Comparison of ENCODE assay signal across 15 mouse cellular contexts in the genomic region with DNA sequence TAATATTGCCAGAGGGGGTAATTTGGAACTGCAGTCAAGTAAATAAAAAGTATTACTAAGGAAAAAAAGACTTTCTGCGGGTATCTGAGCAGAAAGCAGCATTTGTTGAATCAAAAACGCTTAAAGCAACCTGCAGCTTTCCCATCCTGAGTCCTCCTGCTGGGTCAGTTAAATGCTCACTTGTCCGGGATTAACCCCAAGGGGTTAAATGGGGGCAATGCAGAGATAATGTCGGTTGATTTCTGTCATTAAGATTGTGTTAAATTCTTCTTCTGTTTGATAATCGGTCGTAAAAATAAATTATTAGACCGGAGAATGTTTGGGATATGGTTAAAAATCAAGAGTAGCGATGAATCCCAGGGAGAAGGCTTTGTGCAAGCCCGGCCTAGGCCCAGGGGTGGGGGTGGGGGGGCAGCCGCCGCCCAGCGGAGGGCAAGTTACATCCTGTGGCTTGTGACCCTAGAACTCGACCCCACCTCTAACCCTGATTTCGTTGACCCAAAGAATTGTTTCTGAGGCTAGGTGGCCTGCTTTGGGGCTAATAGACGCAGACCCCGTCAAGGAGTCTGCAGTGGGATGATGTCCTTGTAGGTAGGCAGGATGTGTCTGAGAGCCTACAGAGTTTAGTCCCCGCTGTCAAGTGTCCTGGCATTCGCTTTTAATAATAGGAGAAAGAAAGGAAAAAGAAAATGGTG. TPM values are rescaled to one million over a fixed set of nuclear protein-coding genes. Genes with fewer than 3 reads are reported as not detected.
DNase-seq lines count a peak whose midpoint lies in the region; ATAC-seq lines count a peak whose summit lies in the region.
"Had no signal": no experiment of that assay in that cellular context is flagged by ENCODE, and none has a peak within 500 bp of the region (broad histone marks: within the 10 kb centered on the region; RNA-seq: fewer than 3 reads in every experiment).

No protein-coding gene starts in this region.

- H3K27me3 ChIP-seq in heart, embryonic 10.5 days (ENCODE audit: insufficient read depth, poor library complexity, severe bottlenecking), result peaks cover 96% of the 10 kb centered on the region
- peaks cover 90% of the 10 kb centered on the region for H3K27me3 ChIP-seq in heart, embryonic 11.5 days (ENCODE audit: control insufficient read depth, insufficient read depth, low read length)

- no peak for ATAC-seq in heart, embryonic 11.5 days (replicated peaks; ENCODE audit: insufficient number of reproducible peaks, low FRiP score, low TSS enrichment)
- no peak for ATAC-seq in inflammation-experienced regulatory T-cells, adult 6 months
- ATAC-seq: activated CD4-positive, CD25-positive, alpha-beta regulatory T cell, adult 4 months had no signal

- 4% methylated on average over 18 of the region's 18 CpGs for WGBS in heart, embryonic 10.5 days
- WGBS in heart, embryonic 11.5 days (ENCODE audit: insufficient replicate concordance), result 6% methylated on average over 18 of the region's 18 CpGs

- no peaks in the 10 kb centered on the region for H3K9me3 ChIP-seq in heart, embryonic 10.5 days
- no peaks in the 10 kb centered on the region for H3K9me3 ChIP-seq in heart, embryonic 11.5 days (replicated peaks; ENCODE audit: control insufficient read depth, low read length)
- H3K9me3 ChIP-seq: heart, embryonic 13.5 days; liver, embryonic 12.5 days had no signal

- peaks cover 27% of the 10 kb centered on the region for H3K4me1 ChIP-seq in heart, embryonic 10.5 days
- H3K4me1 ChIP-seq in heart, embryonic 11.5 days (ENCODE audit: control insufficient read depth, insufficient read depth, low read length), result peaks cover 15% of the 10 kb centered on the region; the same call in 1 of the 2 replicates
- H3K4me1 ChIP-seq: liver, embryonic 12.5 days had no signal

- H3K27ac ChIP-seq in heart, embryonic 10.5 days, result no peak overlapping the region
- H3K27ac ChIP-seq in heart, embryonic 11.5 days (ENCODE audit: low read depth, low read length), result no peak overlapping the region
- H3K27ac ChIP-seq: heart, embryonic 13.5 days; liver, embryonic 12.5 days had no signal

- H3K4me3 ChIP-seq in heart, embryonic 10.5 days, result no peak overlapping the region
- no peak overlapping the region for H3K4me3 ChIP-seq in heart, embryonic 11.5 days (ENCODE audit: low read depth, low read length)

- H3K36me3 ChIP-seq in heart, embryonic 10.5 days, result no peaks in the 10 kb centered on the region
- no peaks in the 10 kb centered on the region for H3K36me3 ChIP-seq in heart, embryonic 11.5 days (ENCODE audit: control insufficient read depth, insufficient read depth, low read length)
- H3K36me3 ChIP-seq: heart, embryonic 13.5 days; liver, embryonic 12.5 days had no signal

- no peak overlapping the region for H3K4me2 ChIP-seq in heart, embryonic 11.5 days

- H3K9ac ChIP-seq in heart, embryonic 11.5 days (ENCODE audit: low read depth, low read length), result no peak overlapping the region
- H3K9ac ChIP-seq: heart, embryonic 13.5 days; liver, embryonic 12.5 days; lung, embryonic 14.5 days had no signal

- peak; percentile 47 for DNase-seq in heart, embryonic 10.5 days (ENCODE audit: low spot score)
- peak; percentile 30 for DNase-seq in retina, embryonic 14.5 days (ENCODE audit: low spot score)
- DNase-seq in retina, postnatal 1 day, result no peak
- peak; percentile 17 for DNase-seq in gonadal fat pad, adult 2 months (ENCODE audit: low read depth)
- DNase-seq in liver, result no peak
- DNase-seq: adrenal gland, postnatal 14 days; B cell, adult 2 months; heart, postnatal 36 days; lung, embryonic 14.5 days; thymus, postnatal 4 days had no signal

RNA-seq across cellular contexts. Expression of a gene that starts 6.0 kb away (rescaled TPM):
- polyA plus RNA-seq in heart, embryonic 10.5 days (2016; fragmentation: Nextera tagmentation; extraction: Ambion mirVana), result 35.1 and 60.0 TPM in 2 replicates
- polyA plus RNA-seq in heart, embryonic 11.5 days (2014; fragmentation: Nextera tagmentation; extraction: Ambion mirVana), result 32.7 and 32.8 TPM in 2 replicates
- 0.28 and 1.5 TPM in 2 replicates for polyA plus RNA-seq in gonadal fat pad, adult 2 months (2012; rRNA removed)
- under 1 TPM in 1 of 3 experiments, not detected in 2; 0.19 TPM for polyA plus RNA-seq in inflammation-experienced regulatory T-cells, adult 6 months (2017; shearing (Covaris generic))
- polyA plus RNA-seq: activated CD4-positive, CD25-positive, alpha-beta regulatory T cell, adult 4 months had no signal

Comparison
In these comparisons a context has a peak if more than half of its experiments do, and no peak if none do; other contexts are left out.
1. DNase-seq: peak in heart, embryonic 10.5 days (single experiment), retina, embryonic 14.5 days (single experiment) and gonadal fat pad, adult 2 months (single experiment); none in retina, postnatal 1 day (single experiment) and liver (single experiment).
2. RNA of a gene that starts 6.0 kb away (polyA plus RNA-seq): 35.1 to 60.0 TPM in heart, embryonic 10.5 days and 32.7 to 32.8 TPM in heart, embryonic 11.5 days; 0.28 to 1.5 TPM in gonadal fat pad, adult 2 months and 0.19 TPM in inflammation-experienced regulatory T-cells, adult 6 months; every median in the first group is over 10 times any median in the second.